Mouse (Mus musculus): Measurements from ENCODE around the gene Thnsl2. TPM values are rescaled to one million over a fixed set of nuclear protein-coding genes. Genes with fewer than 3 reads are reported as not detected.

Gene Thnsl2
- polyA plus RNA-seq, 1 experiment from 2014 or later: 7.6 TPM

- Histone ChIP-seq H3K4me2 (ENCODE audit: low read depth, low read length) (no peak overlapping the region), H3K9me3 (ENCODE audit: control insufficient read depth, low read length) (peaks cover 9% of the 10 kb centered on the region; the same call in 1 of the 2 replicates), H3K27me3 (replicated peaks; ENCODE audit: control insufficient read depth, insufficient read depth, low read length) (no peaks in the 10 kb centered on the region), H3K27ac (replicated peaks; ENCODE audit: low read depth, low read length) (no peak overlapping the region), H3K4me3 (ENCODE audit: low read depth, low read length) (no peak overlapping the region), H3K4me1 (ENCODE audit: control insufficient read depth, insufficient read depth, low read length) (no peaks in the 10 kb centered on the region), H3K9ac (ENCODE audit: low read depth, low read length) (no peak overlapping the region), H3K36me3 (ENCODE audit: control insufficient read depth, insufficient read depth, low read length) (no peaks in the 10 kb centered on the region)
- 82% methylated on average over 4 of the region's 4 CpGs for WGBS
- ATAC-seq (ENCODE audit: low read depth) (no peak), DNase-seq (ENCODE audit: low spot score) (no peak)
These were observed 54.5 kb downstream of the Thnsl2 start for GRCm38 (mm10) chr6:71089735-71090134.

DNA sequence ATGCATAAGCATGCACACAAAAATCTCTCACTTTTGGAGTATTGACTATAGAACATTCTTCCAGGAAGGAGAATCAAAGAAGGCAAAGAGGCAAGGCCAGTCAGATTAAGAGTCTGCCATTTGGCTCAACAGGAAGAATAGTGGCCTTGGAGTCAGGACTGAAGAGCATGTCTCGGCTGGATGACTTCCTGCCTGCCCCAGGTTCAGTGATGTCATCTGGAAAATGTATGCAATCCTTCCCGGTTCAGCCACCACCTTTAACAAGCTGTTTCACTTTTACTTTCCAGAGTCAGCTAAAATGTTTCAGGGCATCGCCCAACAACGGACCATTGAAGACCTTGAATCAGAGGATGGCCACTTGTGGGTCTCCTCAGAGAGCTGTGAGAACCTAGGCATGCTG is 55.2 kb downstream of the Thnsl2 start:
- Histone ChIP-seq H3K27me3 (replicated peaks; ENCODE audit: control insufficient read depth, insufficient read depth, low read length) (no peaks in the 10 kb centered on the region), H3K9me3 (ENCODE audit: control insufficient read depth, low read length) (peaks cover 9% of the 10 kb centered on the region; the same call in 1 of the 2 replicates), H3K27ac (replicated peaks; ENCODE audit: low read depth, low read length) (no peak overlapping the region), H3K4me1 (ENCODE audit: control insufficient read depth, insufficient read depth, low read length) (no peaks in the 10 kb centered on the region), H3K4me3 (ENCODE audit: low read depth, low read length) (no peak overlapping the region), H3K36me3 (ENCODE audit: control insufficient read depth, insufficient read depth, low read length) (no peaks in the 10 kb centered on the region), H3K9ac (ENCODE audit: low read depth, low read length) (no peak overlapping the region), H3K4me2 (ENCODE audit: low read depth, low read length) (no peak overlapping the region)
- no peak for DNase-seq (ENCODE audit: low spot score)
- no peak for ATAC-seq (ENCODE audit: low read depth)
- 51% methylated on average over 4 of the region's 4 CpGs for WGBS

DNA sequence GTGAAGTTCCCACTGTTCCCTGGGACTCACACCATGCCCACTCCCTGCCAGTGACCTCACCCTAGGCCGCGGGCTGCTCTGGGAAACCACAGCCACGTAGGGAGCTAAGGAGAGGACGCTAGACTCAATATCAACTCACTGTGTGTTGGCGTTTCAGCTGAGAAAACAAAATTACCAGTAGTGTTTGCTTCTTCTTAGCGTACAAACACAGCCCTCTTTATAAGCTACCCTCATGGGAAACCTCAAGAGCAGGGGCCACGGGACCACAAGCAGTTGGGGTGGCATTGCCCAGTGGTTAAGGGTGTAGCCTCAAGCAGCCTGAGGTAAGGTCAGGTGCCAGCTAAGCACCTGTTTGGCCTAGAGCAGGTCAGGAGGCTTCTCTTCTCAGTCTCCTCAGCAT is 60.8 kb downstream of the Thnsl2 start:
- Histone ChIP-seq H3K4me2 (ENCODE audit: low read depth, low read length) (no peak overlapping the region), H3K4me3 (ENCODE audit: low read depth, low read length) (no peak overlapping the region), H3K4me1 (ENCODE audit: control insufficient read depth, insufficient read depth, low read length) (no peaks in the 10 kb centered on the region), H3K9ac (ENCODE audit: low read depth, low read length) (no peak overlapping the region), H3K27ac (replicated peaks; ENCODE audit: low read depth, low read length) (no peak overlapping the region), H3K27me3 (replicated peaks; ENCODE audit: control insufficient read depth, insufficient read depth, low read length) (no peaks in the 10 kb centered on the region), H3K36me3 (ENCODE audit: control insufficient read depth, insufficient read depth, low read length) (no peaks in the 10 kb centered on the region), H3K9me3 (ENCODE audit: control insufficient read depth, low read length) (peaks cover 9% of the 10 kb centered on the region; the same call in 1 of the 2 replicates)
- DNase-seq (ENCODE audit: low spot score): no peak
- WGBS: 78% methylated on average over 7 of the region's 7 CpGs
- no peak for ATAC-seq (ENCODE audit: low read depth)

DNA sequence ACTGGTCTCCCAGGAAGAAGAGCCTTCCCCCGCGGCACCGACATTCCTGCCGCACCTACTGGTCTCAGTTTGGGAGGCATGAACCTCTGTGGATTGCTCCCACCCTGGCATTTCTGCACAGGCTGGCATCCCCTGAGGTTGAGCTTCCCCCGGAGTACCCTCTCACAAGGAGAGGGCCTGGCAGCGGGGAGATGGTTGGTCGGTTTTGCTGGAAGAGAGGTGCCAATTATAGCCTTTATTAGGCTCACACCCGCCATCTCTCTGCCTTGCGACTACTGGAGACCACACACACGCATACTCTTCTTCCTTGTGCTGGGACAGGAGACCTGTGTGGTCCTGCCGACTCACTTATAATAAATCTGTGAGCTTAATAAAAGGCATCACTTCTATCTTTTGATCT is 62.2 kb downstream of the Thnsl2 start:
- Histone ChIP-seq H3K36me3 (ENCODE audit: control insufficient read depth, insufficient read depth, low read length) (no peaks in the 10 kb centered on the region), H3K4me1 (ENCODE audit: control insufficient read depth, insufficient read depth, low read length) (no peaks in the 10 kb centered on the region), H3K9ac (ENCODE audit: low read depth, low read length) (no peak overlapping the region), H3K27ac (replicated peaks; ENCODE audit: low read depth, low read length) (no peak overlapping the region), H3K4me3 (ENCODE audit: low read depth, low read length) (no peak overlapping the region), H3K9me3 (ENCODE audit: control insufficient read depth, low read length) (peaks cover 6% of the 10 kb centered on the region; the same call in 1 of the 2 replicates), H3K4me2 (ENCODE audit: low read depth, low read length) (no peak overlapping the region), H3K27me3 (replicated peaks; ENCODE audit: control insufficient read depth, insufficient read depth, low read length) (no peaks in the 10 kb centered on the region)
- 74% methylated on average over 11 of the region's 11 CpGs for WGBS
- ATAC-seq (ENCODE audit: low read depth) (peak; percentile 37; the same call in 1 of the 2 replicates), DNase-seq (ENCODE audit: low spot score) (peak; percentile 13)

GRCm38 (mm10) chr6:71081230-71081629 is 63.0 kb downstream of the Thnsl2 start:
- H3K4me1 ChIP-seq (ENCODE audit: control insufficient read depth, insufficient read depth, low read length): no peaks in the 10 kb centered on the region
- no peaks in the 10 kb centered on the region for H3K36me3 ChIP-seq (ENCODE audit: control insufficient read depth, insufficient read depth, low read length)
- no peaks in the 10 kb centered on the region for H3K9me3 ChIP-seq (ENCODE audit: control insufficient read depth, low read length)
- H3K9ac ChIP-seq (ENCODE audit: low read depth, low read length): no peak overlapping the region
- H3K27ac ChIP-seq (replicated peaks; ENCODE audit: low read depth, low read length): no peak overlapping the region; the same call in 1 of the 2 replicates
- peak; percentile 56 for DNase-seq (ENCODE audit: low spot score)
- H3K4me3 ChIP-seq (ENCODE audit: low read depth, low read length): no peak overlapping the region
- ATAC-seq (ENCODE audit: low read depth): no peak
- WGBS: 52% methylated on average over 6 of the region's 6 CpGs
- no peak overlapping the region for H3K4me2 ChIP-seq (ENCODE audit: low read depth, low read length)
- no peaks in the 10 kb centered on the region for H3K27me3 ChIP-seq (replicated peaks; ENCODE audit: control insufficient read depth, insufficient read depth, low read length)

Other genes with a start within 250 kb of the Thnsl2 start
- gene Tex37, start 225.5 kb downstream of the Thnsl2 start, polyA plus RNA-seq (2014; fragmentation: Nextera tagmentation; extraction: Ambion mirVana): not detected in 2 replicates
- 0.51 and 1.0 TPM in 2 replicates for gene Foxi3, start 187.9 kb downstream of the Thnsl2 start, polyA plus RNA-seq (2014; fragmentation: Nextera tagmentation; extraction: Ambion mirVana)
- gene Fabp1, start 55.4 kb upstream of the Thnsl2 start, polyA plus RNA-seq (2014; fragmentation: Nextera tagmentation; extraction: Ambion mirVana): not detected in 2 replicates
- gene Krcc1, start 127.2 kb upstream of the Thnsl2 start, polyA plus RNA-seq (2014; fragmentation: Nextera tagmentation; extraction: Ambion mirVana): 47.4 and 47.5 TPM in 2 replicates
- 28.9 and 31.5 TPM in 2 replicates for gene Smyd1, start 177.8 kb upstream of the Thnsl2 start, polyA plus RNA-seq (2014; fragmentation: Nextera tagmentation; extraction: Ambion mirVana)
- gene Cd8b1, start 178.3 kb upstream of the Thnsl2 start, polyA plus RNA-seq (2014; fragmentation: Nextera tagmentation; extraction: Ambion mirVana): not detected in 2 replicates
- gene Cd8a, start 229.0 kb upstream of the Thnsl2 start, polyA plus RNA-seq (2014; fragmentation: Nextera tagmentation; extraction: Ambion mirVana): not detected in 2 replicates

Data from embryonic facial prominence, embryonic 14.5 days (tissue).